ENCODE assay signal across 18 mouse cellular contexts in the genomic region with DNA sequence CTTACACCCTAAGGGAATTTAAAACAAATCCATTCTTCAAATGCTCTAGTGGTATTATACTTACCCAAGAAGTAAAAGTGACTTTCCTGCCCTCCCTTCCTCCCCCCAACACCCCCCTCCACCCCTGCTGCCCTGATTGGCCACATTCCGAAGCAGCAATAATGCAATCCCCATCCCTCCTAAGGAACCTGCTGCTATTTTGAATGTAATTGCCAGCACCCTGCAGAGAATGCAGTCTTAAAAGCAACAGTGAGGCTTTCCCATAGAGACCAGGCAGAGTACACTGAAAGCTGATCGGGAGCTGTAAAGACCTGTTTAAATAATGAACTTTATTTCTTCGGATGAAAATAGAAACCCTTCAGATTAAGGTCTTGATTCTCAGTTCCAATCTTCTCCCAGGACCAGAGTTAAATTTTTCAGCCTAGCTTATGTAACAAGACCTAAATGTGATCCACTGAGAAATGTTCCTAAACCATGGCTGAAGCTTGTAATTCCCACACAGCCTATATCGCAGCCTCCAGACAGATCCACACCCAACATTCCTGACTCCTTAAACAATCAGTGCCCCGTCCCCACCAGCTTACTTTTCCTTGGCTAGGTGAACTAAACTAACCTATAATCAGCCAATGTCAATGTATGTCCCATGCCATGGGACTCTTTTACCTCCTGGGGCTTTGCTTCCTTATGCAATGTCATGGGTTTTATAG.
DNase-seq lines count a peak whose midpoint lies in the region; ATAC-seq lines count a peak whose summit lies in the region.
"Had no signal": no experiment of that assay in that cellular context is flagged by ENCODE, and none has a peak within 500 bp of the region (broad histone marks: within the 10 kb centered on the region; RNA-seq: fewer than 3 reads in every experiment).

No protein-coding gene starts in this region.

- no peaks in the 10 kb centered on the region for H3K27me3 ChIP-seq in forebrain, embryonic 10.5 days (ENCODE audit: poor library complexity, severe bottlenecking)
- H3K27me3 ChIP-seq in forebrain, embryonic 15.5 days, result no peaks in the 10 kb centered on the region
- H3K27me3 ChIP-seq in limb, embryonic 12.5 days, result peaks cover 2% of the 10 kb centered on the region; the same call in 1 of the 2 replicates
- H3K27me3 ChIP-seq in limb, embryonic 10.5 days (ENCODE audit: low read depth, poor library complexity, severe bottlenecking), result no peaks in the 10 kb centered on the region
- no peaks in the 10 kb centered on the region for H3K27me3 ChIP-seq in hindbrain, embryonic 16.5 days (replicated peaks; ENCODE audit: control insufficient read depth, insufficient read depth, low read length)
- H3K27me3 ChIP-seq in stomach, embryonic 16.5 days (ENCODE audit: control insufficient read depth, insufficient read depth, low read length), result no peaks in the 10 kb centered on the region
- H3K27me3 ChIP-seq: liver, embryonic 13.5 days had no signal

- H3K9ac ChIP-seq in forebrain, embryonic 15.5 days (replicated peaks), result no peak overlapping the region
- no peak overlapping the region for H3K9ac ChIP-seq in limb, embryonic 12.5 days (replicated peaks)
- no peak overlapping the region for H3K9ac ChIP-seq in hindbrain, embryonic 16.5 days (ENCODE audit: low read depth, low read length)
- H3K9ac ChIP-seq in stomach, embryonic 16.5 days (ENCODE audit: low read length), result no peak overlapping the region
- H3K9ac ChIP-seq: liver, embryonic 13.5 days had no signal

- H3K4me2 ChIP-seq in forebrain, embryonic 15.5 days (replicated peaks), result no peak overlapping the region
- peak overlapping the region; percentile 0; the same call in 1 of the 2 replicates for H3K4me2 ChIP-seq in limb, embryonic 12.5 days
- H3K4me2 ChIP-seq in hindbrain, embryonic 16.5 days (ENCODE audit: low read length), result no peak overlapping the region
- no peak overlapping the region for H3K4me2 ChIP-seq in stomach, embryonic 16.5 days (ENCODE audit: low read depth, low read length)
- H3K4me2 ChIP-seq: heart, embryonic 11.5 days; liver, embryonic 13.5 days had no signal

- peak; percentile 17 for DNase-seq in forebrain, embryonic 10.5 days (ENCODE audit: extremely low spot score, low spot score)
- DNase-seq in limb, embryonic 10.5 days (ENCODE audit: low spot score), result no peak
- DNase-seq in lung, adult 18-20 months, result no peak
- no peak for DNase-seq in thymus, postnatal 36 days
- DNase-seq: adrenal gland, postnatal 25 days; cerebellum, adult 9-10 months; embryo, embryonic 11 days; liver, embryonic 13.5 days; right cerebral cortex, postnatal 4 days; thymus, adult 18-20 months had no signal

- no peaks in the 10 kb centered on the region for H3K9me3 ChIP-seq in forebrain, embryonic 10.5 days
- no peaks in the 10 kb centered on the region for H3K9me3 ChIP-seq in forebrain, embryonic 15.5 days
- no peaks in the 10 kb centered on the region for H3K9me3 ChIP-seq in limb, embryonic 12.5 days
- no peaks in the 10 kb centered on the region for H3K9me3 ChIP-seq in limb, embryonic 10.5 days (replicated peaks)
- no peaks in the 10 kb centered on the region for H3K9me3 ChIP-seq in hindbrain, embryonic 16.5 days (ENCODE audit: control insufficient read depth, low read length)
- H3K9me3 ChIP-seq in stomach, embryonic 16.5 days (replicated peaks; ENCODE audit: control insufficient read depth, low read length), result no peaks in the 10 kb centered on the region
- H3K9me3 ChIP-seq: liver, embryonic 13.5 days had no signal

- H3K4me1 ChIP-seq in forebrain, embryonic 10.5 days, result peaks cover 32% of the 10 kb centered on the region
- H3K4me1 ChIP-seq in forebrain, embryonic 15.5 days, result peaks cover 16% of the 10 kb centered on the region
- peaks cover 28% of the 10 kb centered on the region for H3K4me1 ChIP-seq in limb, embryonic 12.5 days (replicated peaks)
- H3K4me1 ChIP-seq in limb, embryonic 10.5 days, result peaks cover 29% of the 10 kb centered on the region
- no peaks in the 10 kb centered on the region; the same call in 1 of the 2 replicates for H3K4me1 ChIP-seq in hindbrain, embryonic 16.5 days (ENCODE audit: control insufficient read depth, insufficient read depth, low read depth, low read length)
- H3K4me1 ChIP-seq in stomach, embryonic 16.5 days (ENCODE audit: control insufficient read depth, insufficient read depth, low read length), result peaks cover 3% of the 10 kb centered on the region

- H3K27ac ChIP-seq in forebrain, embryonic 10.5 days, result 0 out of 2 replicates have a peak overlapping the region, but pooled peaks have one; percentile 1
- no peak overlapping the region for H3K27ac ChIP-seq in forebrain, embryonic 15.5 days (replicated peaks)
- H3K27ac ChIP-seq in limb, embryonic 12.5 days, result no peak overlapping the region
- H3K27ac ChIP-seq in limb, embryonic 10.5 days, result no peak overlapping the region
- no peak overlapping the region for H3K27ac ChIP-seq in hindbrain, embryonic 16.5 days (ENCODE audit: low read depth, low read length)
- no peak overlapping the region for H3K27ac ChIP-seq in stomach, embryonic 16.5 days (ENCODE audit: low read length)
- H3K27ac ChIP-seq: liver, embryonic 13.5 days had no signal

- H3K4me3 ChIP-seq in forebrain, embryonic 10.5 days, result no peak overlapping the region
- H3K4me3 ChIP-seq in forebrain, embryonic 15.5 days, result no peak overlapping the region
- no peak overlapping the region for H3K4me3 ChIP-seq in limb, embryonic 12.5 days (replicated peaks)
- no peak overlapping the region for H3K4me3 ChIP-seq in limb, embryonic 10.5 days
- H3K4me3 ChIP-seq in hindbrain, embryonic 16.5 days (ENCODE audit: low read length), result no peak overlapping the region
- no peak overlapping the region for H3K4me3 ChIP-seq in stomach, embryonic 16.5 days (replicated peaks; ENCODE audit: low read length)
- H3K4me3 ChIP-seq: liver, embryonic 13.5 days had no signal

- no peak for ATAC-seq in forebrain, embryonic 15.5 days (replicated peaks)
- ATAC-seq in limb, embryonic 12.5 days (ENCODE audit: insufficient number of reproducible peaks, insufficient read depth, low FRiP score, low TSS enrichment, low read depth), result no peak
- peak; percentile 70 for ATAC-seq in hindbrain, embryonic 16.5 days
- ATAC-seq in stomach, embryonic 16.5 days (ENCODE audit: insufficient read depth, low FRiP score), result peak; percentile 39; the same call in 1 of the 2 replicates
- ATAC-seq: intestine, postnatal 0 days; lung, postnatal 0 days; midbrain, embryonic 16.5 days had no signal

- H3K36me3 ChIP-seq in forebrain, embryonic 10.5 days (replicated peaks), result no peaks in the 10 kb centered on the region
- H3K36me3 ChIP-seq in forebrain, embryonic 15.5 days, result no peaks in the 10 kb centered on the region
- H3K36me3 ChIP-seq in limb, embryonic 12.5 days, result no peaks in the 10 kb centered on the region
- H3K36me3 ChIP-seq in limb, embryonic 10.5 days, result no peaks in the 10 kb centered on the region
- no peaks in the 10 kb centered on the region for H3K36me3 ChIP-seq in hindbrain, embryonic 16.5 days (ENCODE audit: control insufficient read depth, insufficient read depth, low read length)
- H3K36me3 ChIP-seq in stomach, embryonic 16.5 days (ENCODE audit: control insufficient read depth, insufficient read depth, low read length), result no peaks in the 10 kb centered on the region
- H3K36me3 ChIP-seq: liver, embryonic 13.5 days had no signal

- WGBS in forebrain, embryonic 10.5 days, result 13% methylated on average over 5 of the region's 5 CpGs
- WGBS in forebrain, embryonic 15.5 days, result 5% methylated on average over 5 of the region's 5 CpGs
- WGBS in limb, embryonic 12.5 days, result 21% methylated on average over 5 of the region's 5 CpGs
- 36% methylated on average over 5 of the region's 5 CpGs for WGBS in limb, embryonic 10.5 days
- 9% methylated on average over 5 of the region's 5 CpGs for WGBS in hindbrain, embryonic 16.5 days
- WGBS in stomach, embryonic 16.5 days, result 47% methylated on average over 5 of the region's 5 CpGs

Comparison
In these comparisons a context has a peak if more than half of its experiments do, and no peak if none do; other contexts are left out.
1. ATAC-seq: peak in hindbrain, embryonic 16.5 days (single experiment) and stomach, embryonic 16.5 days (single experiment); none in forebrain, embryonic 15.5 days (single experiment) and limb, embryonic 12.5 days (single experiment).